Mouse (Mus musculus) lung, embryonic 14.5 days (tissue): ENCODE data around the gene Fbxl4. TPM values are rescaled to one million over a fixed set of nuclear protein-coding genes. Genes with fewer than 3 reads are reported as not detected.
"Not testable (repeated sequence)": the region's sequence is repeated elsewhere in the genome, so short reads cannot be mapped to it uniquely, and the experiment has no call there.

ENCODE experiments used
- ATAC-seq: fragments of 200-750 bp; cut with Nextera tagmentation; 2 replicates; pipeline ENCODE4 v1.8.0; 2017; ENCODE audit warnings: mild to moderate bottlenecking, moderate TSS enrichment, moderate library complexity; ENCODE audit not compliant: insufficient read depth
- DNase-seq: peaks from one replicate; pipeline ENCODE4 v3.0.0-alpha.2; 2015
- H3K27ac ChIP-seq: fragments of 300-500 bp; sonication (generic); 2 replicates; pipeline ENCODE4 v1.5.1; 2014; ENCODE audit warnings: low read depth, mild to moderate bottlenecking, moderate library complexity
- H3K27me3 ChIP-seq: fragments of 300-500 bp; sonication (generic); 2 replicates; pipeline ENCODE4 v1.6.1; 2014; ENCODE audit warnings: low read length, control low read depth; ENCODE audit not compliant: insufficient read depth
- H3K36me3 ChIP-seq: fragments of 300-500 bp; sonication (generic); 2 replicates; pipeline ENCODE4 v1.6.1; 2014; ENCODE audit warnings: control low read depth; ENCODE audit not compliant: insufficient read depth
- H3K4me1 ChIP-seq: fragments of 300-500 bp; sonication (generic); 2 replicates; pipeline ENCODE4 v1.6.1; 2014; ENCODE audit warnings: antibody characterized with exemption, control low read depth; ENCODE audit not compliant: insufficient read depth
- H3K4me2 ChIP-seq: fragments of 300-500 bp; sonication (generic); 2 replicates; pipeline ENCODE4 v1.6.1; 2014; ENCODE audit warnings: mild to moderate bottlenecking
- H3K4me3 ChIP-seq: fragments of 300-500 bp; sonication (generic); 2 replicates; pipeline ENCODE4 v1.5.1; 2014; ENCODE audit warnings: low read depth, low read length
- H3K9ac ChIP-seq: fragments of 300-500 bp; sonication (generic); 2 replicates; pipeline ENCODE4 v1.6.1; 2014
- H3K9me3 ChIP-seq: fragments of 300-500 bp; sonication (generic); 2 replicates; pipeline ENCODE4 v1.6.1; 2016; ENCODE audit warnings: low read depth, low read length, control low read depth
- CTCF ChIP-seq: IDR thresholded peaks from 2 replicates; pipeline ENCODE4 v1.5.1; 2016; ENCODE audit warnings: antibody characterized with exemption, low read depth
- WGBS: fragments of 180-500 bp; shearing (Covaris S2); extraction: QIAGEN DNeasy Blood & Tissue Kit; methylation state at CpG from one replicate; pipeline ENCODE4 v1.1.7; 2014; 5-methylcytosine and 5-hydroxymethylcytosine counted together
- polyA plus RNA-seq: library from polyadenylated mRNA; unstranded; fragments of >200 nt; fragmentation: Nextera tagmentation; extraction: Ambion mirVana; gene quantifications from 2 replicates; pipeline ENCODE4 v1.2.1, GENCODE M21; 2014

Fbxl4 gene
- polyA plus RNA-seq: 10.2 and 11.5 TPM in 2 replicates

DNA sequence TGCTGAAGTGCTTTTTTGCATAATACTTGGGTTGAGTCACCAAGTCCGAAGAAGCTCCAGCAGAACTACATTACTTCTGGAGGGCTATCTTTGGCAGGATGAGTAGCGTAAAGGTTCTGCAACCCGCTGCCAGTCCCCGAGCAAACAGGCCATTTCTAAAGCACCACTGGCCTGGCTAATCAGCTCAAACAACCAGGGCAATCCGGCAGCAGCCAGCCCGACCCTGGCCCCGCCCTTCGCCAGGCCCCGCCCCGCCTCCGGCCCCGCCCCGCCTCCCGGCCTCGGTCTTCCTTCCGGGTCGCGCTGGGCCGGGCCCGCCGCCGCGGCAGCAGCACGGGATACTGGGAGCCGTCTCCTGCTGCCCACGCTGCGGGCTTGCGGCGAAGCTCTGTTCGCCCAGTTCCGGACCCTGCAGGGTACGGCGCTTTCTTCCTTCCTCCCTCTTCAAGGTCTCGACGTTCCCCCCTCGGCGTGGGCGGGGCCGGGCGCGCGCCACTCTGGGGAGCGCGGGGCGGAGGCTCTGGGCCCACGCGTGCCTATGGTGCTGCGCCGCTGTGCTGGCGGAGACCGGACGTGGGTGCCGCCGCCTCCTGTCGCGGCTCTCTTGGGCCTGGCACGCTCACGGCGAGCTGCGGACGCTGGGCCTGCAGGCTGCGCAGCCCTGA, at the start of gene Fbxl4:
Gene Fbxl4, plus strand, starts transcription at position 278 of the 665 bp plus-strand sequence.
- DNase-seq (peak; percentile 87), ATAC-seq (peak; percentile 98)
- under 1% methylated on average over 61 of the region's 62 CpGs for WGBS
- no peak for TF ChIP-seq CTCF
- no peaks in the 10 kb centered on the region for H3K9me3 ChIP-seq
- H3K4me2 ChIP-seq: peak within 1 kb of the TSS; percentile 73
- H3K27me3 ChIP-seq: no peaks in the 10 kb centered on the region
- peak within 1 kb of the TSS; percentile 96 for H3K27ac ChIP-seq
- H3K36me3 ChIP-seq: no peaks in the 10 kb centered on the region
- H3K4me1 ChIP-seq: 0 out of 2 replicates have a peak, but pooled peaks cover 5% of the 10 kb centered on the region
- peak within 1 kb of the TSS; percentile 83 for H3K9ac ChIP-seq
- H3K4me3 ChIP-seq: peak within 1 kb of the TSS; percentile 67

DNA sequence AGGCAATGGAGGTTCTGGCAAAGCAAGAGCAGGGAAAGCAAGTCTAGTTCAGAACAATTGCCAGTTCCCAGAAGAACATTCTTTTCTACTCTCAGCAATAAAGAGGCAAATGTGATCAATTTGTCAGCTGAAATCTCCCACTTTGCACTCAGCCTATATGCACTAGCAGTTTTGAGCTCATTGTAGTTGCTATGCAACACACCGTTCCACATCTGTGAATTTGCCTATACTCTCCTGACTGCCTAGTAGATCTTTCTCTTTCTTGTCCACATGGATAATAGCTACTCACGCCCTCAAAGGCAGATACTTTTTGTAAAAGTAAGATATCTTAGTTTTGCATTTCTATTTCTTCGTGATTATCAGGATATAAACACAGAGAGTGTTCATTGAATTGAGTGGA, 42.8 kb upstream of the Fbxl4 start:
- WGBS: 78% methylated on average over 3 of the region's 3 CpGs
- no peak for TF ChIP-seq CTCF
- DNase-seq (no peak), ATAC-seq (no peak)
- Histone ChIP-seq H3K27ac (no peak overlapping the region), H3K9me3 (no peaks in the 10 kb centered on the region), H3K4me2 (no peak overlapping the region), H3K9ac (no peak overlapping the region), H3K36me3 (no peaks in the 10 kb centered on the region), H3K4me3 (no peak overlapping the region), H3K4me1 (no peaks in the 10 kb centered on the region), H3K27me3 (no peaks in the 10 kb centered on the region)

DNA sequence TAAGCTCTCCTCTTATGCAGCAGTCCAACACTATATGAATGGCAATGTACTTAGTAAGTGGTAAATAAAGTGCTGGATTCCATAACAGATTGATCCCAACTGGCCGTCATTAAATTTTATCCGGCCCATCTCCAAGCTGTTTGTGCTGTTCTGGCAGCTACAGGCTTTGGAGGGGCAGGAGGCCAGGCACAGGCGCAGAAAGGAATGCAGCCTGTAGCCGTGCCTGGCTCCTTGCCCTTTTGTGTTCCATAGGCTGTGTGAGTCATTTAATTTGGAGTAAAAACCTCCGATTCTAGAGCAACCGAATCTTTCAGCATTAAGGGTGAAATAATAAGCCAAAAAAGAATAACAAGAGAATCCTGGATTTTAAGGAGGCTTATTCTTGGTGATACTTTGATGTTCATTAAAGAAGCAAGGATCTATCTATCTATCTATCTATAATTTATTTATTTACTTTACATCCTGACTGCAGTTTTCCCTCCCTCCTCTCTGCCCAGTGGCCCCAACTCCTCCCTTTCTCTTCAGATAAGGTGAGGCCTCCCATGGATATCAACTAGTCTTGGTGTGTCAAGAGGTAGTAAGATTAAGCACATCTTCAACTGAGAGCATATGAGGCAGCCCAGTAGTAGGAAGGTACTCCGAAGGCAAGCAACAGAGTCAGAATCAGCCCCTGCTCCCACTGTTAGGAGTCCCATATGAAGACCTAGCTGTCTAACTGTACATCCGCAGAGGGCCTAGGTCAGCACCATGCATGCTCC, 14.3 kb upstream of the Fbxl4 start:
- peak; percentile 49 for DNase-seq
- H3K4me1 ChIP-seq: no peaks in the 10 kb centered on the region
- no peak overlapping the region for H3K4me2 ChIP-seq
- H3K9me3 ChIP-seq: no peaks in the 10 kb centered on the region
- peak; percentile 56; the same call in 1 of the 2 replicates for ATAC-seq
- H3K27me3 ChIP-seq: no peaks in the 10 kb centered on the region
- no peak overlapping the region for H3K4me3 ChIP-seq
- H3K36me3 ChIP-seq: no peaks in the 10 kb centered on the region
- no peak overlapping the region for H3K27ac ChIP-seq
- no peak overlapping the region for H3K9ac ChIP-seq
- WGBS: 64% methylated on average over 8 of the region's 8 CpGs
- no peak for TF ChIP-seq CTCF

DNA sequence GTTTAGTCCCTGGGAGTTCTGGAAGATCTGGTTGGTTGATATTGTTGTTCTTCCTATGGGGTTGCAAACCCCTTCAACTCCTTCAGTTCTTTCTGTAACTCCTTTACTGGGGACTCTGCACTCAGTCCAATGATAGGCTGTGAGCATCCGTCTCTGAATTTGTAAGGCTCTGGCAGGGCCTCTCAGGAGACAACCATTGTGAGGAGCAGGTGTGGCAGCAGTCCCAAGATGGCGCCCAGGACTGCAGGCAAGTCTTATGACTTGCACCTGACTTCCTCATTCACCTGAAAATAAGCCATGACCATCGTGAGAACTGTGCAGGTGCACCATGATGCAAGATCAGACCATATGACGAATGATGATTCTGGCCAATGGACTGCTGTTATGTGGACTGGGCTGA, 8.3 kb upstream of the Fbxl4 start:
- not testable (repeated sequence) for H3K27ac ChIP-seq, ATAC-seq, H3K27me3 ChIP-seq, H3K4me2 ChIP-seq, H3K4me1 ChIP-seq, H3K36me3 ChIP-seq, H3K9ac ChIP-seq, DNase-seq, H3K4me3 ChIP-seq, H3K9me3 ChIP-seq
- 88% methylated on average over 4 of the region's 4 CpGs for WGBS

DNA sequence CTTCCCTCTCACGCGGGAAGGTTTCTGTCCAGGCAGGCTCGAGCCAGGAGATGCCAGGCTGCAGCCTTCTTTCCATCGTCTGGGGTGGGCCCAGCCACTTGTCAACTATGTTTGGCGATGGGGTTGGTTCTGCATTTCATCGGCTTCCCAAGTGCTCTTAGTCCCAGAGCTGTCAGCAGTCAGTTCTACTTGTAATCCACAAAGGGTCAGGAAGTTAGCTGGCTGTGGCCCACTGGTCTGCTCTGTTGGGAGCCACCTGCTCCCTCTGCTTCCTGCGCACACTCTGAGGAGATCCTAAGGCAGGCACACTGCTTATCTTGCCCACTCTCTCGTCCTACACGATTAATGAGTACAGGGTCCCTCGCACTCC, 573 bp downstream of the Fbxl4 start:
- ATAC-seq: peak; percentile 55; the same call in 1 of the 2 replicates

DNA sequence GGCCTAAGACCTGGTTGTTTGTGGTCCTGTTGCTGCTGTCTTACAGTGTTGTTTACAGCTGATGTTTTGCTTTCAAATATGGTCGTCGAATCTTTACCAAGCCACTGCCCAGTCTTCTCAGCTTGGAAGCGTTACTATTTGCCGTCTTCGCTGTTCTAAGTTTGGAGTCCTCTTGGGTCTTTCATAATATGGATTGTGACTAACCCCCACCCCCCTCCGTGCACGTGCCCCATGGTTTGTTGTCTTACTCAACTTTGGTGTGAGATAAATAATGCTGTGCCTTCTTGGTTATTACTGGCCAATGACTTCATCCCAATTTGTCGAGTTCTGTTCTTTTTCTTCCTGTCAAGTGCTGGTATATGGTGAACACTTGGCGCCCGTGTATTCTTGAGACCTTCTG, 1.1 kb downstream of the Fbxl4 start:
- Histone ChIP-seq H3K36me3 (no peaks in the 10 kb centered on the region), H3K4me3 (peak overlapping the region; percentile 67; the same call in 1 of the 2 replicates), H3K27ac (no peak overlapping the region), H3K27me3 (no peaks in the 10 kb centered on the region), H3K4me2 (peak overlapping the region; percentile 73), H3K4me1 (0 out of 2 replicates have a peak, but pooled peaks cover 5% of the 10 kb centered on the region), H3K9ac (peak overlapping the region; percentile 83; the same call in 1 of the 2 replicates), H3K9me3 (no peaks in the 10 kb centered on the region)
- DNase-seq (no peak), ATAC-seq (no peak)
- TF ChIP-seq CTCF: no peak
- 82% methylated on average over 10 of the region's 10 CpGs for WGBS

More for the DNA sequence above, 573 bp downstream of the Fbxl4 start:
- H3K36me3 ChIP-seq: no peaks in the 10 kb centered on the region
- no peak for TF ChIP-seq CTCF
- peak overlapping the region; percentile 67 for H3K4me3 ChIP-seq
- H3K4me2 ChIP-seq: peak overlapping the region; percentile 73
- H3K27ac ChIP-seq: peak overlapping the region; percentile 96
- H3K9ac ChIP-seq: peak overlapping the region; percentile 83
- WGBS: 6% methylated on average over 10 of the region's 10 CpGs
- H3K4me1 ChIP-seq: 0 out of 2 replicates have a peak, but pooled peaks cover 5% of the 10 kb centered on the region
- H3K27me3 ChIP-seq: no peaks in the 10 kb centered on the region
- no peak for DNase-seq
- H3K9me3 ChIP-seq: no peaks in the 10 kb centered on the region

DNA sequence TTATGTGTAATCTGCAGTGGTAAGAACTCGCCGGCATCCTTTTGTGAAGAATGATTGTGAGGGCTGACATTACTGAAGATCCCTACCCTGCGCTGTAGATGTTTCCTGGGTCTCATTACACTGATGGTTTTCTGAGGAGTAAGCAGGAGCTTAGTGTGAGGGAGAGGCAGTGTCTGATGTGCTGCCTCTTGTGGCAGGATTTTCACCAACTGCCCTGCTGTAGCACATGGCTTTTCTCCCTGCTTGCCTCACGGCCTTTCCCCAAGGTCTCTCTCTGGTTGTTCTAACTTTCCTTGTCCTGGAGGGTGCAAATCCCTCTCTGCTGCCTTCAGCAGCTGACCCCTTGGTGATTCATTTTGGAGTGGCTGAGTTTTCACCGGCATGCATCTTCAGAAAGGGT, 10.0 kb downstream of the Fbxl4 start:
- H3K36me3 ChIP-seq: no peaks in the 10 kb centered on the region
- H3K27me3 ChIP-seq: no peaks in the 10 kb centered on the region
- H3K9me3 ChIP-seq: no peaks in the 10 kb centered on the region
- no peaks in the 10 kb centered on the region for H3K4me1 ChIP-seq
- no peak overlapping the region for H3K27ac ChIP-seq
- DNase-seq (peak; percentile 27), ATAC-seq (0 out of 2 replicates have a peak, but pooled peaks have one; percentile 44)
- H3K9ac ChIP-seq: no peak overlapping the region
- no peak overlapping the region for H3K4me2 ChIP-seq
- no peak overlapping the region for H3K4me3 ChIP-seq
- 53% methylated on average over 5 of the region's 5 CpGs for WGBS
- TF ChIP-seq CTCF: peak; percentile 42; the same call in 1 of the 2 replicates
